Mouse (Mus musculus): ENCODE results near the gene Caln1. TPM values are rescaled to one million over a fixed set of nuclear protein-coding genes. Genes with fewer than 3 reads are reported as not detected.

The Caln1 gene
- polyA plus RNA-seq, 1 experiment from 2014 or later, result not detected

- WGBS, result 74% methylated on average over 7 of the region's 7 CpGs
- ATAC-seq (no peak), DNase-seq (ENCODE audit: low spot score) (no peak)
- H3K27ac ChIP-seq (ENCODE audit: low read length), result no peak overlapping the region
- no peak overlapping the region for H3K4me2 ChIP-seq (replicated peaks; ENCODE audit: low read depth, low read length)
- no peak for TF ChIP-seq CTCF (IDR thresholded peaks at IDR 0.05)
- no peak for TF ChIP-seq EP300 (IDR thresholded peaks at IDR 0.05)
- H3K9ac ChIP-seq (replicated peaks; ENCODE audit: low read depth), result no peak overlapping the region
- H3K4me3 ChIP-seq (ENCODE audit: low read depth, low read length), result no peak overlapping the region
- no peaks in the 10 kb centered on the region for H3K27me3 ChIP-seq (replicated peaks; ENCODE audit: insufficient read depth, low read length)
- H3K9me3 ChIP-seq (ENCODE audit: low read length), result no peaks in the 10 kb centered on the region
- H3K36me3 ChIP-seq (ENCODE audit: insufficient read depth, low read length), result no peaks in the 10 kb centered on the region
- no peaks in the 10 kb centered on the region for H3K4me1 ChIP-seq (ENCODE audit: insufficient read depth, low read depth, low read length)
These were observed 123.0 kb downstream of the Caln1 start for GRCm38 (mm10) chr5:130492305-130492704.

- ATAC-seq, result no peak
- Histone ChIP-seq H3K27ac (ENCODE audit: low read length) (no peak overlapping the region), H3K9ac (replicated peaks; ENCODE audit: low read depth) (no peak overlapping the region), H3K4me1 (ENCODE audit: insufficient read depth, low read depth, low read length) (no peaks in the 10 kb centered on the region), H3K36me3 (ENCODE audit: insufficient read depth, low read length) (no peaks in the 10 kb centered on the region), H3K4me2 (replicated peaks; ENCODE audit: low read depth, low read length) (no peak overlapping the region), H3K9me3 (ENCODE audit: low read length) (no peaks in the 10 kb centered on the region), H3K4me3 (ENCODE audit: low read depth, low read length) (no peak overlapping the region), H3K27me3 (replicated peaks; ENCODE audit: insufficient read depth, low read length) (no peaks in the 10 kb centered on the region)
- DNase-seq (ENCODE audit: low spot score), result no peak
- no peak for TF ChIP-seq CTCF (IDR thresholded peaks at IDR 0.05)
- TF ChIP-seq EP300 (IDR thresholded peaks at IDR 0.05), result no peak
- 74% methylated on average over 9 of the region's 9 CpGs for WGBS
These were observed 133.3 kb downstream of the Caln1 start for GRCm38 (mm10) chr5:130502541-130502940.

GRCm38 (mm10) chr5:130504891-130505290 lies 135.6 kb downstream of the Caln1 start:
- WGBS, result 74% methylated on average over 5 of the region's 5 CpGs

GRCm38 (mm10) chr5:130510516-130510915 lies 141.3 kb downstream of the Caln1 start:
- H3K9ac ChIP-seq (replicated peaks; ENCODE audit: low read depth), result no peak overlapping the region
- H3K4me3 ChIP-seq (ENCODE audit: low read depth, low read length), result no peak overlapping the region
- TF ChIP-seq CTCF (IDR thresholded peaks at IDR 0.05) (no peak), EP300 (IDR thresholded peaks at IDR 0.05) (no peak)
- no peak overlapping the region for H3K4me2 ChIP-seq (replicated peaks; ENCODE audit: low read depth, low read length)
- no peaks in the 10 kb centered on the region for H3K27me3 ChIP-seq (replicated peaks; ENCODE audit: insufficient read depth, low read length)
- DNase-seq (ENCODE audit: low spot score) (no peak), ATAC-seq (no peak)
- no peaks in the 10 kb centered on the region for H3K4me1 ChIP-seq (ENCODE audit: insufficient read depth, low read depth, low read length)
- no peaks in the 10 kb centered on the region for H3K36me3 ChIP-seq (ENCODE audit: insufficient read depth, low read length)
- H3K27ac ChIP-seq (ENCODE audit: low read length), result no peak overlapping the region
- H3K9me3 ChIP-seq (ENCODE audit: low read length), result no peaks in the 10 kb centered on the region
- 88% methylated on average over 2 of the region's 2 CpGs for WGBS

More at GRCm38 (mm10) chr5:130504891-130505290, 135.6 kb downstream of the Caln1 start:
- Histone ChIP-seq H3K9ac (replicated peaks; ENCODE audit: low read depth) (no peak overlapping the region), H3K4me2 (replicated peaks; ENCODE audit: low read depth, low read length) (no peak overlapping the region), H3K4me3 (ENCODE audit: low read depth, low read length) (no peak overlapping the region), H3K27me3 (replicated peaks; ENCODE audit: insufficient read depth, low read length) (no peaks in the 10 kb centered on the region), H3K36me3 (ENCODE audit: insufficient read depth, low read length) (no peaks in the 10 kb centered on the region), H3K27ac (ENCODE audit: low read length) (no peak overlapping the region), H3K9me3 (ENCODE audit: low read length) (no peaks in the 10 kb centered on the region), H3K4me1 (ENCODE audit: insufficient read depth, low read depth, low read length) (no peaks in the 10 kb centered on the region)
- TF ChIP-seq CTCF (IDR thresholded peaks at IDR 0.05) (no peak), EP300 (IDR thresholded peaks at IDR 0.05) (no peak)
- ATAC-seq (no peak), DNase-seq (ENCODE audit: low spot score) (no peak)

- TF ChIP-seq CTCF (IDR thresholded peaks at IDR 0.05) (no peak), EP300 (IDR thresholded peaks at IDR 0.05) (no peak)
- ATAC-seq (no peak), DNase-seq (ENCODE audit: low spot score) (no peak)
- Histone ChIP-seq H3K4me1 (ENCODE audit: insufficient read depth, low read depth, low read length) (no peaks in the 10 kb centered on the region), H3K9me3 (ENCODE audit: low read length) (no peaks in the 10 kb centered on the region), H3K4me2 (replicated peaks; ENCODE audit: low read depth, low read length) (no peak overlapping the region), H3K9ac (replicated peaks; ENCODE audit: low read depth) (no peak overlapping the region), H3K36me3 (ENCODE audit: insufficient read depth, low read length) (no peaks in the 10 kb centered on the region), H3K4me3 (ENCODE audit: low read depth, low read length) (no peak overlapping the region), H3K27ac (ENCODE audit: low read length) (no peak overlapping the region), H3K27me3 (replicated peaks; ENCODE audit: insufficient read depth, low read length) (no peaks in the 10 kb centered on the region)
- WGBS, result 70% methylated on average over 6 of the region's 6 CpGs
These were observed 146.1 kb downstream of the Caln1 start for GRCm38 (mm10) chr5:130515395-130515794.

- 50% methylated on average over 2 of the region's 2 CpGs for WGBS
- no peak overlapping the region for H3K4me2 ChIP-seq (replicated peaks; ENCODE audit: low read depth, low read length)
These were observed 151.3 kb downstream of the Caln1 start for GRCm38 (mm10) chr5:130520527-130520926.

GRCm38 (mm10) chr5:130527416-130527815 lies 158.2 kb downstream of the Caln1 start:
- Histone ChIP-seq H3K27me3 (replicated peaks; ENCODE audit: insufficient read depth, low read length) (no peaks in the 10 kb centered on the region), H3K4me3 (ENCODE audit: low read depth, low read length) (no peak overlapping the region), H3K36me3 (ENCODE audit: insufficient read depth, low read length) (no peaks in the 10 kb centered on the region), H3K4me1 (ENCODE audit: insufficient read depth, low read depth, low read length) (no peaks in the 10 kb centered on the region), H3K9ac (replicated peaks; ENCODE audit: low read depth) (no peak overlapping the region), H3K9me3 (ENCODE audit: low read length) (no peaks in the 10 kb centered on the region), H3K4me2 (replicated peaks; ENCODE audit: low read depth, low read length) (no peak overlapping the region), H3K27ac (ENCODE audit: low read length) (no peak overlapping the region)
- DNase-seq (ENCODE audit: low spot score) (no peak), ATAC-seq (no peak)
- WGBS, result 92% methylated on average over 2 of the region's 2 CpGs
- TF ChIP-seq EP300 (IDR thresholded peaks at IDR 0.05) (no peak), CTCF (IDR thresholded peaks at IDR 0.05) (no peak)

More at GRCm38 (mm10) chr5:130520527-130520926, 151.3 kb downstream of the Caln1 start:
- Histone ChIP-seq H3K4me3 (ENCODE audit: low read depth, low read length) (no peak overlapping the region), H3K27ac (ENCODE audit: low read length) (no peak overlapping the region), H3K27me3 (replicated peaks; ENCODE audit: insufficient read depth, low read length) (no peaks in the 10 kb centered on the region), H3K4me1 (ENCODE audit: insufficient read depth, low read depth, low read length) (no peaks in the 10 kb centered on the region), H3K9me3 (ENCODE audit: low read length) (no peaks in the 10 kb centered on the region), H3K9ac (replicated peaks; ENCODE audit: low read depth) (no peak overlapping the region), H3K36me3 (ENCODE audit: insufficient read depth, low read length) (no peaks in the 10 kb centered on the region)
- TF ChIP-seq CTCF (IDR thresholded peaks at IDR 0.05) (peak; percentile 18; the same call in 1 of the 2 replicates), EP300 (IDR thresholded peaks at IDR 0.05) (no peak)
- ATAC-seq (no peak), DNase-seq (ENCODE audit: low spot score) (no peak)
